13 mouse cellular contexts compared by ENCODE assay signal in genomic region chr5:30825821-30826220, GRCm38 (mm10). TPM values are rescaled to one million over a fixed set of nuclear protein-coding genes. Genes with fewer than 3 reads are reported as not detected.
DNase-seq lines count a peak whose midpoint lies in the region; ATAC-seq lines count a peak whose summit lies in the region.
"Had no signal": no experiment of that assay in that cellular context is flagged by ENCODE, and none has a peak within 500 bp of the region (broad histone marks: within the 10 kb centered on the region; RNA-seq: fewer than 3 reads in every experiment).

No protein-coding gene starts in this region.

- H3K36me3 ChIP-seq in hindbrain, embryonic 13.5 days, result peaks cover 5% of the 10 kb centered on the region; the same call in 1 of the 2 replicates
- H3K36me3 ChIP-seq in hindbrain, embryonic 12.5 days, result no peaks in the 10 kb centered on the region
- H3K36me3 ChIP-seq in midbrain, embryonic 12.5 days, result no peaks in the 10 kb centered on the region
- H3K36me3 ChIP-seq in midbrain, embryonic 14.5 days (ENCODE audit: control insufficient read depth, insufficient read depth, low read length), result 0 out of 2 replicates have a peak, but pooled peaks cover 2% of the 10 kb centered on the region
- H3K36me3 ChIP-seq: heart, embryonic 10.5 days; liver, embryonic 13.5 days had no signal

- H3K27ac ChIP-seq in hindbrain, embryonic 13.5 days, result no peak overlapping the region
- H3K27ac ChIP-seq in hindbrain, embryonic 12.5 days, result no peak overlapping the region
- H3K27ac ChIP-seq in midbrain, embryonic 12.5 days (replicated peaks), result 0 out of 2 replicates have a peak overlapping the region, but pooled peaks have one; percentile 70
- H3K27ac ChIP-seq in midbrain, embryonic 14.5 days (replicated peaks; ENCODE audit: low read depth, low read length), result no peak overlapping the region
- H3K27ac ChIP-seq: heart, embryonic 10.5 days; kidney, postnatal 0 days; liver, embryonic 13.5 days had no signal

- peaks cover 17% of the 10 kb centered on the region for H3K4me1 ChIP-seq in hindbrain, embryonic 13.5 days (replicated peaks)
- H3K4me1 ChIP-seq in hindbrain, embryonic 12.5 days, result peaks cover 15% of the 10 kb centered on the region
- peaks cover 23% of the 10 kb centered on the region for H3K4me1 ChIP-seq in midbrain, embryonic 12.5 days
- peaks cover 18% of the 10 kb centered on the region for H3K4me1 ChIP-seq in midbrain, embryonic 14.5 days (ENCODE audit: control insufficient read depth, insufficient read depth, low read length)
- H3K4me1 ChIP-seq: liver, embryonic 13.5 days had no signal

- no peak for DNase-seq in midbrain, embryonic 14.5 days
- peak; percentile 71 for DNase-seq in cerebellum, adult 8-10 months
- DNase-seq in large intestine, adult 2 months (ENCODE audit: low read depth, low spot score), result peak; percentile 32
- DNase-seq: liver, embryonic 13.5 days; lung, postnatal 10 days had no signal

- 0 out of 2 replicates have a peak overlapping the region, but pooled peaks have one; percentile 24 for H3K9ac ChIP-seq in hindbrain, embryonic 13.5 days
- H3K9ac ChIP-seq in hindbrain, embryonic 12.5 days, result no peak overlapping the region
- no peak overlapping the region for H3K9ac ChIP-seq in midbrain, embryonic 12.5 days (replicated peaks)
- H3K9ac ChIP-seq in midbrain, embryonic 14.5 days (replicated peaks; ENCODE audit: low read length), result no peak overlapping the region
- H3K9ac ChIP-seq: liver, embryonic 13.5 days had no signal

- ATAC-seq in hindbrain, embryonic 13.5 days (ENCODE audit: low FRiP score), result no peak
- no peak for ATAC-seq in hindbrain, embryonic 12.5 days (ENCODE audit: low FRiP score)
- ATAC-seq in midbrain, embryonic 12.5 days (ENCODE audit: low FRiP score, low read depth), result no peak
- no peak for ATAC-seq in midbrain, embryonic 14.5 days (ENCODE audit: low FRiP score, low TSS enrichment)
- no peak for ATAC-seq in megakaryocyte progenitor cell, adult 5-6 weeks (replicated peaks; ENCODE audit: poor library complexity)
- ATAC-seq: intestine, embryonic 16.5 days had no signal

- no peak overlapping the region for H3K4me3 ChIP-seq in hindbrain, embryonic 13.5 days
- no peak overlapping the region for H3K4me3 ChIP-seq in hindbrain, embryonic 12.5 days
- H3K4me3 ChIP-seq in midbrain, embryonic 12.5 days, result no peak overlapping the region
- H3K4me3 ChIP-seq in midbrain, embryonic 14.5 days (replicated peaks; ENCODE audit: low read depth, low read length), result no peak overlapping the region
- H3K4me3 ChIP-seq: heart, embryonic 10.5 days; liver, embryonic 13.5 days had no signal

- no peaks in the 10 kb centered on the region for H3K9me3 ChIP-seq in hindbrain, embryonic 13.5 days
- no peaks in the 10 kb centered on the region for H3K9me3 ChIP-seq in hindbrain, embryonic 12.5 days (replicated peaks)
- no peaks in the 10 kb centered on the region for H3K9me3 ChIP-seq in midbrain, embryonic 12.5 days
- no peaks in the 10 kb centered on the region for H3K9me3 ChIP-seq in midbrain, embryonic 14.5 days (ENCODE audit: control insufficient read depth, low read length)
- H3K9me3 ChIP-seq: heart, embryonic 10.5 days; liver, embryonic 13.5 days had no signal

- no peak overlapping the region for H3K4me2 ChIP-seq in hindbrain, embryonic 13.5 days
- H3K4me2 ChIP-seq in hindbrain, embryonic 12.5 days (replicated peaks), result no peak overlapping the region
- H3K4me2 ChIP-seq in midbrain, embryonic 12.5 days (replicated peaks), result no peak overlapping the region
- H3K4me2 ChIP-seq in midbrain, embryonic 14.5 days (ENCODE audit: low read length), result no peak overlapping the region
- H3K4me2 ChIP-seq: liver, embryonic 13.5 days had no signal

- H3K27me3 ChIP-seq in hindbrain, embryonic 13.5 days, result no peaks in the 10 kb centered on the region
- H3K27me3 ChIP-seq in hindbrain, embryonic 12.5 days, result no peaks in the 10 kb centered on the region
- no peaks in the 10 kb centered on the region for H3K27me3 ChIP-seq in midbrain, embryonic 12.5 days
- H3K27me3 ChIP-seq in midbrain, embryonic 14.5 days (ENCODE audit: control insufficient read depth, insufficient read depth, low read length), result no peaks in the 10 kb centered on the region
- H3K27me3 ChIP-seq: liver, embryonic 13.5 days had no signal

- 78% methylated on average over 6 of the region's 6 CpGs for WGBS in hindbrain, embryonic 13.5 days
- WGBS in hindbrain, embryonic 12.5 days, result 80% methylated on average over 6 of the region's 6 CpGs
- 68% methylated on average over 6 of the region's 6 CpGs for WGBS in midbrain, embryonic 12.5 days
- 65% methylated on average over 6 of the region's 6 CpGs for WGBS in midbrain, embryonic 14.5 days
- 36% methylated on average over 6 of the region's 6 CpGs for WGBS in large intestine, adult 2 months

RNA-seq across cellular contexts. Expression of gene Mapre3, which starts 11.4 kb away (rescaled TPM):
- 108 and 115 TPM in 2 replicates for polyA plus RNA-seq in hindbrain, embryonic 13.5 days (2015; fragmentation: Nextera tagmentation; extraction: Ambion mirVana)
- polyA plus RNA-seq in hindbrain, embryonic 12.5 days (2016; fragmentation: Nextera tagmentation; extraction: Ambion mirVana), result 73.1 and 81.0 TPM in 2 replicates
- polyA plus RNA-seq in midbrain, embryonic 12.5 days (2016; fragmentation: Nextera tagmentation; extraction: Ambion mirVana), result 69.3 and 77.7 TPM in 2 replicates
- polyA plus RNA-seq in midbrain, embryonic 14.5 days (2014; fragmentation: Nextera tagmentation; extraction: Ambion mirVana), result 125 and 129 TPM in 2 replicates
- 25.3 and 26.2 TPM in 2 replicates for polyA plus RNA-seq in large intestine, adult 2 months (2012; rRNA removed)
- total RNA-seq in megakaryocyte progenitor cell, adult 5-6 weeks (2015), result 0.27 TPM in 1 of 2 replicates, not detected in the other
- total RNA-seq in megakaryocyte progenitor cell, adult 5-6 weeks (2017), result not detected in 2 replicates
- total RNA-seq: megakaryocyte-erythroid progenitor cell, adult 5-6 weeks had no signal

RNA-seq across cellular contexts. Expression of gene Tmem214, which starts 42.0 kb away (rescaled TPM):
- 59.5 and 61.9 TPM in 2 replicates for polyA plus RNA-seq in hindbrain, embryonic 13.5 days (2015; fragmentation: Nextera tagmentation; extraction: Ambion mirVana)
- polyA plus RNA-seq in hindbrain, embryonic 12.5 days (2016; fragmentation: Nextera tagmentation; extraction: Ambion mirVana), result 66.8 and 68.5 TPM in 2 replicates
- 58.4 and 65.5 TPM in 2 replicates for polyA plus RNA-seq in midbrain, embryonic 12.5 days (2016; fragmentation: Nextera tagmentation; extraction: Ambion mirVana)
- 46.7 and 55.5 TPM in 2 replicates for polyA plus RNA-seq in midbrain, embryonic 14.5 days (2014; fragmentation: Nextera tagmentation; extraction: Ambion mirVana)
- polyA plus RNA-seq in large intestine, adult 2 months (2012; rRNA removed), result 84.2 and 95.4 TPM in 2 replicates
- 18.2 and 23.9 TPM in 2 replicates for total RNA-seq in megakaryocyte progenitor cell, adult 5-6 weeks (2015)
- total RNA-seq in megakaryocyte progenitor cell, adult 5-6 weeks (2017), result 20.9 and 38.4 TPM in 2 replicates
